Mouse (Mus musculus) urinary bladder, postnatal 4 days (tissue): Measurements from ENCODE around the gene Ppdpf.

Experiments used
- DNase-seq, 2 experiments: peaks; one replicate each; pipeline ENCODE4 v3.0.0; 2021 to 2022; ENCODE audit warnings: low spot score in 2 of 2

Ppdpf gene

GRCm38 (mm10) chr2:181218881-181219485, 31.9 kb downstream of the Ppdpf start:
- DNase-seq = no peak

- DNase-seq = peak; percentile 59 to 76
Observed at GRCm38 (mm10) chr2:181219538-181220216, 32.6 kb downstream of the Ppdpf start, which contains the start of gene Fndc11. Gene Fndc11, plus strand, starts transcription at chr2:181220013.

- DNase-seq = no peak
Observed at GRCm38 (mm10) chr2:181220361-181220760, 33.3 kb downstream of the Ppdpf start.

GRCm38 (mm10) chr2:181224994-181225393, 37.9 kb downstream of the Ppdpf start:
- no peak for DNase-seq

GRCm38 (mm10) chr2:181227122-181227521, 40.1 kb downstream of the Ppdpf start:
- no peak for DNase-seq

GRCm38 (mm10) chr2:181228335-181228734, 41.3 kb downstream of the Ppdpf start:
- DNase-seq = no peak

GRCm38 (mm10) chr2:181231171-181231570, 44.1 kb downstream of the Ppdpf start:
- no peak for DNase-seq

GRCm38 (mm10) chr2:181233443-181233842, 46.4 kb downstream of the Ppdpf start:
- DNase-seq = no peak

- no peak for DNase-seq
Observed at GRCm38 (mm10) chr2:181234680-181235079, 47.6 kb downstream of the Ppdpf start.

- no peak for DNase-seq
Observed at GRCm38 (mm10) chr2:181235681-181236566, 48.9 kb downstream of the Ppdpf start.

GRCm38 (mm10) chr2:181237251-181238014, 50.4 kb downstream of the Ppdpf start:
- DNase-seq = peak in 1 of 2 experiments; percentile 51

- no peak for DNase-seq
Observed at GRCm38 (mm10) chr2:181238091-181238610, 51.1 kb downstream of the Ppdpf start.
